In genomic region chr11:31369648-31370286, GRCm38 (mm10) we compare ENCODE assay signal across 8 mouse cellular contexts. TPM values are rescaled to one million over a fixed set of nuclear protein-coding genes. Genes with fewer than 3 reads are reported as not detected.
DNase-seq lines count a peak whose midpoint lies in the region; ATAC-seq and TF ChIP-seq lines count a peak whose summit lies in the region.

TSS of gene Stc2 (minus strand) at chr11:31370074.

- peak within 1 kb of the TSS; percentile 99 for H3K4me2 ChIP-seq in embryonic facial prominence, embryonic 12.5 days (replicated peaks)
- H3K4me2 ChIP-seq in neural tube, embryonic 11.5 days (ENCODE audit: low read depth) = peak within 1 kb of the TSS; percentile 100

- H3K4me3 ChIP-seq in embryonic facial prominence, embryonic 12.5 days = peak within 1 kb of the TSS; percentile 53
- peak within 1 kb of the TSS; percentile 43 for H3K4me3 ChIP-seq in liver, adult 2 months (ENCODE audit: insufficient read depth, low read depth, low read length)
- H3K4me3 ChIP-seq in neural tube, embryonic 11.5 days (ENCODE audit: low read depth, low read length) = peak within 1 kb of the TSS; percentile 56

- no peak for TF ChIP-seq POLR2A in liver, adult 2 months (IDR thresholded peaks at IDR 0.05; ENCODE audit: extremely low read depth, insufficient read depth, low read length)

- ATAC-seq in embryonic facial prominence, embryonic 12.5 days (ENCODE audit: insufficient number of reproducible peaks, insufficient read depth, low FRiP score, low TSS enrichment) = peak; percentile 86
- ATAC-seq in neural tube, embryonic 11.5 days (ENCODE audit: insufficient read depth, low FRiP score, low TSS enrichment) = peak; percentile 78

- H3K4me1 ChIP-seq in embryonic facial prominence, embryonic 12.5 days = peaks cover 16% of the 10 kb centered on the region; the same call in 1 of the 2 replicates
- H3K4me1 ChIP-seq in liver, adult 2 months (ENCODE audit: control insufficient read depth, insufficient read depth, low read length) = no peaks in the 10 kb centered on the region; the same call in 1 of the 2 replicates
- peaks cover 3% of the 10 kb centered on the region for H3K4me1 ChIP-seq in neural tube, embryonic 11.5 days (ENCODE audit: control insufficient read depth, insufficient read depth, low read length)

- no peaks in the 10 kb centered on the region for H3K36me3 ChIP-seq in embryonic facial prominence, embryonic 12.5 days
- H3K36me3 ChIP-seq in liver, adult 2 months (ENCODE audit: control insufficient read depth, insufficient read depth, low read length) = no peaks in the 10 kb centered on the region
- no peaks in the 10 kb centered on the region for H3K36me3 ChIP-seq in neural tube, embryonic 11.5 days (ENCODE audit: control insufficient read depth, insufficient read depth, low read length)

- WGBS in embryonic facial prominence, embryonic 12.5 days = under 1% methylated on average over 51 of the region's 51 CpGs
- WGBS in liver, adult 2 months = 1% methylated on average over 50 of the region's 51 CpGs
- WGBS in neural tube, embryonic 11.5 days = 0% methylated on average over 45 of the region's 51 CpGs

- no peak for TF ChIP-seq CTCF in liver, adult 2 months (IDR thresholded peaks at IDR 0.05; ENCODE audit: low read depth, low read length)

- H3K9me3 ChIP-seq in embryonic facial prominence, embryonic 12.5 days = no peaks in the 10 kb centered on the region
- H3K9me3 ChIP-seq in neural tube, embryonic 11.5 days (ENCODE audit: control insufficient read depth, low read length) = no peaks in the 10 kb centered on the region

- H3K79me2 ChIP-seq in liver, adult 2 months (ENCODE audit: control insufficient read depth, insufficient read depth, low read length) = no peaks in the 10 kb centered on the region

- peak within 1 kb of the TSS; percentile 40 for H3K9ac ChIP-seq in embryonic facial prominence, embryonic 12.5 days
- H3K9ac ChIP-seq in liver, adult 2 months (ENCODE audit: low read depth, low read length) = 0 out of 2 replicates have a peak within 1 kb of the TSS, but pooled peaks have one; percentile 30
- H3K9ac ChIP-seq in neural tube, embryonic 11.5 days (ENCODE audit: low read length) = peak within 1 kb of the TSS; percentile 45

- peak; percentile 9 to 37 for DNase-seq in left cerebral cortex, adult 18-20 months (ENCODE audit: low spot score in 2 of 2)
- DNase-seq in left cerebral cortex, adult 11 months (ENCODE audit: low spot score) = no peak
- DNase-seq in heart, adult 9 months (ENCODE audit: low spot score in 2 of 2) = peak; percentile 83 to 84
- peak; percentile 37 for DNase-seq in kidney, adult 9 months
- DNase-seq in liver, adult 2 months (ENCODE audit: extremely low read depth, low read depth, low spot score) = no peak
- peak; percentile 82 for DNase-seq in neural tube, embryonic 11.5 days (ENCODE audit: low spot score)
- DNase-seq in thymus, postnatal 10 days (ENCODE audit: low spot score in 2 of 2) = peak; percentile 42 to 47

- no peak within 1 kb of the TSS for H3K27ac ChIP-seq in embryonic facial prominence, embryonic 12.5 days
- H3K27ac ChIP-seq in liver, adult 2 months (replicated peaks; ENCODE audit: insufficient read depth, low read depth, low read length) = no peak within 1 kb of the TSS
- no peak within 1 kb of the TSS for H3K27ac ChIP-seq in neural tube, embryonic 11.5 days (ENCODE audit: low read depth, low read length)

- peaks cover 59% of the 10 kb centered on the region for H3K27me3 ChIP-seq in embryonic facial prominence, embryonic 12.5 days
- H3K27me3 ChIP-seq in liver, adult 2 months (ENCODE audit: control insufficient read depth, insufficient read depth, low read length) = peaks cover 23% of the 10 kb centered on the region; the same call in 1 of the 2 replicates
- peaks cover 16% of the 10 kb centered on the region for H3K27me3 ChIP-seq in neural tube, embryonic 11.5 days (ENCODE audit: control insufficient read depth, insufficient read depth, low read length)

RNA-seq across cellular contexts. Expression of gene Stc2, which starts in this region (rescaled TPM):
- 1 to 10 TPM in 1 of 2 experiments, under 1 TPM in 1; 0.81 to 1.0 TPM for total RNA-seq in left cerebral cortex, adult 18-20 months (2021)
- 1.6 and 1.8 TPM in 2 replicates for polyA plus RNA-seq in embryonic facial prominence, embryonic 12.5 days (2016; fragmentation: Nextera tagmentation; extraction: Ambion mirVana)
- total RNA-seq in liver, adult 2 months (2014; rRNA removed) = 0.18 and 0.20 TPM in 2 replicates
- 0.05 and 0.10 TPM in 2 replicates for polyA plus RNA-seq in liver, adult 2 months (2012; rRNA removed)
- polyA plus RNA-seq in neural tube, embryonic 11.5 days (2014; fragmentation: Nextera tagmentation; extraction: Ambion mirVana) = 0.31 and 1.1 TPM in 2 replicates

Comparison
In these comparisons a context has a peak if more than half of its experiments do, and no peak if none do; other contexts are left out.
1. DNase-seq: peak in left cerebral cortex, adult 18-20 months (2 of 2), heart, adult 9 months (2 of 2), kidney, adult 9 months (single experiment), neural tube, embryonic 11.5 days (single experiment) and thymus, postnatal 10 days (2 of 2); none in left cerebral cortex, adult 11 months (single experiment) and liver, adult 2 months (single experiment).
2. Peak in every context shown above with its lines, with median percentiles within 50 percentile points of each other: H3K4me3 ChIP-seq and H3K9ac ChIP-seq.